Mouse (Mus musculus) left cerebral cortex, postnatal 25 days (tissue): Measurements from ENCODE around the gene Dqx1. TPM values are rescaled to one million over a fixed set of nuclear protein-coding genes. Genes with fewer than 3 reads are reported as not detected.

ENCODE experiments used
- DNase-seq, 2 experiments: peaks; one replicate each; pipeline ENCODE4 v3.0.0; 2022; ENCODE audit warnings: low spot score in 2 of 2, mixed read lengths in 1 of 2
- intact Hi-C: fragments of 180-260 bp; cut with DNase I; formaldehyde crosslinking; loops from one replicate; pipeline ENCODE4 v1.15.1; 2025
- total RNA-seq, 2 experiments: library from RNA; stranded (reverse); gene quantifications; 2 replicates each; pipeline ENCODE4 v1.2.3; 2021

Gene Dqx1
- total RNA-seq, 2 experiments from 2014 or later = 0.25 to 0.99 TPM

GRCm38 (mm10) chr6:83068706-83069487 lies 11.3 kb downstream of the Dqx1 start:
- intact Hi-C loops = no loop called here
- DNase-seq = no peak

- intact Hi-C loops = loop anchor here (10.0 kb wide), 1 partner anchor 645 kb away; the partner anchor contains the start of gene Vax2
- DNase-seq = no peak
Observed at GRCm38 (mm10) chr6:83069488-83070246, 12.0 kb downstream of the Dqx1 start.

GRCm38 (mm10) chr6:83070247-83070310 lies 12.4 kb downstream of the Dqx1 start, which contains the start of gene Tlx2:
Gene Tlx2, minus strand, starts transcription at chr6:83070293.
- no peak for DNase-seq
- intact Hi-C loops = loop anchor here (10.0 kb wide), 1 partner anchor 645 kb away; the partner anchor contains the start of gene Vax2

GRCm38 (mm10) chr6:83070311-83071219 lies 12.9 kb downstream of the Dqx1 start:
- intact Hi-C loops = loop anchor here (10.0 kb wide), 1 partner anchor 644 kb away; the partner anchor contains the start of gene Vax2
- DNase-seq = peak; percentile 22 to 24

- intact Hi-C loops = loop anchor here (10.0 kb wide), 1 partner anchor 644 kb away; the partner anchor contains the start of gene Vax2
- no peak for DNase-seq
Observed at GRCm38 (mm10) chr6:83071220-83071619, 13.6 kb downstream of the Dqx1 start.

- intact Hi-C loops = loop anchor here (10.0 kb wide), 1 partner anchor 640 kb away; the partner anchor contains the start of gene Vax2
- no peak for DNase-seq
Observed at GRCm38 (mm10) chr6:83074979-83075378, 17.3 kb downstream of the Dqx1 start.

GRCm38 (mm10) chr6:83077630-83078323 lies 20.1 kb downstream of the Dqx1 start, which contains the start of gene Pcgf1:
Gene Pcgf1, plus strand, starts transcription at chr6:83077869.
- intact Hi-C loops = loop anchor here (1.0 to 10.0 kb wide), 4 partner anchors 23 to 637 kb away; partner anchors contain the start of genes Aup1, Ccdc142, Gm42688 and Vax2
- DNase-seq = peak; percentile 41 to 45

- DNase-seq = peak; percentile 99
- intact Hi-C loops = loop anchor here (1.0 to 10.0 kb wide), 4 partner anchors 23 to 636 kb away; partner anchors contain the start of genes Aup1, Ccdc142, Gm42688 and Vax2
Observed at GRCm38 (mm10) chr6:83078324-83078858, 20.7 kb downstream of the Dqx1 start.

GRCm38 (mm10) chr6:83080210-83080609 lies 22.6 kb downstream of the Dqx1 start:
- no peak for DNase-seq
- intact Hi-C loops = no loop called here

- intact Hi-C loops = no loop called here
- DNase-seq = no peak
Observed at GRCm38 (mm10) chr6:83083497-83083896, 25.9 kb downstream of the Dqx1 start.

GRCm38 (mm10) chr6:83084477-83084876 lies 26.8 kb downstream of the Dqx1 start:
- intact Hi-C loops = no loop called here
- no peak for DNase-seq

GRCm38 (mm10) chr6:83086121-83087035 lies 28.7 kb downstream of the Dqx1 start, which contains the start of gene Lbx2:
Gene Lbx2, plus strand, starts transcription at chr6:83086367.
- no peak for DNase-seq
- intact Hi-C loops = no loop called here

- intact Hi-C loops = no loop called here
- no peak for DNase-seq
Observed at GRCm38 (mm10) chr6:83087205-83087925, 29.7 kb downstream of the Dqx1 start.

- intact Hi-C loops = no loop called here
Observed at GRCm38 (mm10) chr6:83087926-83088260, 30.2 kb downstream of the Dqx1 start.

GRCm38 (mm10) chr6:83092416-83093127 lies 34.9 kb downstream of the Dqx1 start:
- DNase-seq = no peak
- intact Hi-C loops = no loop called here

More at GRCm38 (mm10) chr6:83087926-83088260, 30.2 kb downstream of the Dqx1 start:
- DNase-seq = no peak

GRCm38 (mm10) chr6:83095968-83096367 lies 38.3 kb downstream of the Dqx1 start:
- no peak for DNase-seq
- intact Hi-C loops = no loop called here

GRCm38 (mm10) chr6:83098411-83098810 lies 40.8 kb downstream of the Dqx1 start:
- intact Hi-C loops = no loop called here
- DNase-seq = no peak
